Mouse (Mus musculus) urinary bladder, postnatal 4 days (tissue): Measurements from ENCODE around the gene A930002H24Rik.
"Not testable (repeated sequence)": the region's sequence is repeated elsewhere in the genome, so short reads cannot be mapped to it uniquely, and the experiment has no call there.

ENCODE experiments used
- DNase-seq, 2 experiments: peaks; one replicate each; pipeline ENCODE4 v3.0.0; 2021 to 2022; ENCODE audit warnings: low spot score in 2 of 2

Gene A930002H24Rik

GRCm38 (mm10) chr17:63863647-63864149 is at the start of gene A930002H24Rik:
Gene A930002H24Rik, minus strand, starts transcription at chr17:63863791.
- peak; percentile 99 for DNase-seq

GRCm38 (mm10) chr17:63909297-63909696 is 45.7 kb upstream of the A930002H24Rik start:
- DNase-seq: no peak

- DNase-seq: no peak
Measured at GRCm38 (mm10) chr17:63897050-63897449, 33.5 kb upstream of the A930002H24Rik start.

GRCm38 (mm10) chr17:63895829-63896228 is 32.2 kb upstream of the A930002H24Rik start:
- no peak for DNase-seq

- DNase-seq: no peak
Measured at GRCm38 (mm10) chr17:63890611-63891010, 27.0 kb upstream of the A930002H24Rik start.

- no peak for DNase-seq
Measured at GRCm38 (mm10) chr17:63886988-63887387, 23.4 kb upstream of the A930002H24Rik start.

DNA sequence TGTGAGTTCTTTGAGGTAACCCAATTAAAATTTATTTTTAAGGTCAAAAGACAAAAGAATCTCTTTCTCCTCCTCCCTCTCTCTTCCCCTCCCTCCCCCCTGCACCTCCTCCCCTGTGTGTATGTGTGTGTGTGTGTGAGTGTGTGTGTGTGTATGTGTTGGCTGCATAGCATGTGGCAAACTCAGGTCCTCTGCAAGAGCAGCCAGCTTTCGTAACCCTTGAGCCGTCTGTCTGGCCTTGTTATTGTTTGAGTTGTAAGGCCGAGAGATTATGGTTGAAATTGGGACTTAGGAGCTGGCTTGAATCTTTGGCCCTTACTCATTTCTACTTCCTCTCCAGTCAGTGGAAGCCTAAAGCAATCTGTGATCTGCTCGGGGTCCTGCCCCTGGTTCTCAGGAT is 16.4 kb upstream of the A930002H24Rik start:
- DNase-seq: no peak

DNA sequence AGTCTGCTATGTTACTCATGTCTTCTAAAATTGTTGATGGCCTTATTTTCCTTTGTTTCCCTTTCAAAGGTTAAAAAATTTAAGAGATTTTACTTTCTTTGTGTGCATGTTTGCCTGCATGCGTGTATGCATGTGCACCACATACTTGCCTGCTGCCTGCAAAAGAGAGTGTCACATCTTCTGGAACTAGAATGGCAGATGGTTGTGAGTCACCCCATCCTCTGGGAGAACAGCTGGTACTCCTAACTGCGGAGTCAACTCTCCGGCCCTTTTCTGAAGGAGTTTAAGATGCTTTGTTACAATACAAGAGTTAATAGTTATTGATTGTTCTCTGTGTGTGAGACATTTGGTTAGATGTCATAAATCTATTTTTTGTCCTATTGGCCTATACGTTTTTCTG is 15.3 kb upstream of the A930002H24Rik start:
- DNase-seq: no peak

GRCm38 (mm10) chr17:63871773-63872172 is 8.2 kb upstream of the A930002H24Rik start:
- no peak for DNase-seq

- DNase-seq: peak; percentile 52 to 65
Measured at GRCm38 (mm10) chr17:63864171-63864571, 580 bp upstream of the A930002H24Rik start.

DNA sequence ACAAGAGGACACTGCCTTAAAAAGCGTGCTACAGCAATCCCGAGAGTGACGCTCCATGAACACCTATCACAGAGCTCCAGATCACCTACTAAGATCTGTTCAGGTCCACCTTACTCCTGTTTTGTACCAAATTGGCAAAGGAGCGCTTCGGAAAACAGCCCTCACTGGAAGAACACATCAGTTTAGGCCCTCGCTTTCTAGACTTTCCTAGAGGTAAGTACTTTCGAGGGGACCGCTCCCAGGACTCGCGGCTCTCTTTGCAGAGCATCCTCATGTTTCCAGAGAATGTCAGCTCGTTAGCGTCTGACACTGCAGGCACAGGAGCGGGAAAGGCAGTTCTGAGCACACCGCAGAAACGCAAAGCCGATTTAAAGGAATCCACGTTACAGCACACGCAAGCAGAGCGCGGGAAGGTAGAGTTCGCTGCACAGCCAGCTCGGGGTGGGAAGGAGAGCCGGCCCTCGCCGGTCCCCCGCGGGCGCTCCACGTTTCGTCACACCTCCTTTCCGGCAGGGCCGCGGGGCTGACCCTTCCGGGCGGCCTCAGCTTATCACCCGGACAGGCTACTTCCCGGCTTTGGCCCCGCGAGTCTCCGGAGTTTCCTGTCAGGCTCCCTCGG is 470 bp downstream of the A930002H24Rik start, which contains the start of gene Fer:
TSS of gene Fer (plus strand) at position 51 of the 619 bp plus-strand sequence.
- no peak for DNase-seq

DNA sequence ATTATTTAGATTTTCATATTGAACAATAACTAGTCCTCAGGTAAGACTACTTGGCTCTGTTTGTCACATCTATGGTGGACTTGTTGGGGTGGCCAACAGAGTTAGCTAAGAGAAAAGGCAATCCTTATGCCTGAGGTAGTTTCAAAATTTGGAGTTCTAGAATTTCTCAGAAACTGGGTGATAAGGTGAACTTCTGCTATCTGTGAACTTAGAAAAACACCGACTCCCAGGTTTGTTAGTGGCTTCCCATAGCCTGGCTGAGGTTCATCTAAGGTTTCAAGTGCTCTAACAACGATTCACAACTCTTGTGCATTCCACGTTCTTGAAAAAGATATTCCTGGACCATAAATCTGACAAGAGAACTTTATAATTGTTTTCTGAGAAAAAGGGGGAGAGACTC is 1.2 kb downstream of the A930002H24Rik start:
- DNase-seq: no peak

GRCm38 (mm10) chr17:63860988-63861387 is 2.6 kb downstream of the A930002H24Rik start:
- DNase-seq: no peak

- DNase-seq: no peak
Measured at GRCm38 (mm10) chr17:63857023-63857544, 6.5 kb downstream of the A930002H24Rik start.

GRCm38 (mm10) chr17:63850016-63850415 is 13.6 kb downstream of the A930002H24Rik start:
- DNase-seq: no peak

DNA sequence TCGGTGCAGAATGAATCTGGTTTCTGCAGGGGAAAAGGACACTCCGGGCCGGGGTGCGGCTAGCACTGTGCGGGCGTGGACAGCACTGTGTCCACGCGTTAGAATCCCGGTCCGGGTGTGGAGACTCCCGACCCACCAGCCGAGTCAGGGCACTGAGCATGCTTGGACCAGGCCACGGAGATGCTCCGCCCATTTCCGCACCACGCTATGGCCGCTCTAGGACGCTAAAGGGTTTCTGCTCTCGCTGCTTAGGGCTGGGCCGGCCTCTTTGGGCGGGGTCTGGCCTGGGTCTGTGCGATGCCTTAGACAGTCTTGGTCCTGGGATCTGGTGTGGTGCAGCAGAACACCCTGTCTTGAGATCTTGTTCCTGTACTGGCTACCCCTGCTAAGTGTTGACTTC is 14.0 kb downstream of the A930002H24Rik start:
- DNase-seq: peak; percentile 85 to 86

DNA sequence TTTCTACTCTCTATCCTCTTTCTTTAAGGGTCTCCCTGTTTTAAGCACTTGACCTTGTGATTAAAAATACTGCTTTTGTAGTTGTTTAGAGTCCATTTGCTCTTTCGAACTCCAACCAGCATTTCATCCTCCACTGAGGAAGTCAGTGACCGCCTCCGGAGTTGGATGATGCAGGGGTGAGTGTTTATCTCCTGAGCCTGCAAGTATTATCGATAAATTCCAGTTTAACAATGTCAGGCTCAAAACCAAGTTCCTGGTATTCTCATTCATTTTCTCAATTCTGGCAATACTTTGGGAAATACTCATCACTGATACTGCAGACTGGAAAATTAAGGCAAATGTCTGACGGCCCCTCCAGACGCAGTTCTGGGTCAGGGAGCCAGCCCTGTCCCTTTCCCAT is 14.4 kb downstream of the A930002H24Rik start:
- DNase-seq: no peak

GRCm38 (mm10) chr17:63845766-63846165 is 17.8 kb downstream of the A930002H24Rik start:
- not testable (repeated sequence) for DNase-seq

DNA sequence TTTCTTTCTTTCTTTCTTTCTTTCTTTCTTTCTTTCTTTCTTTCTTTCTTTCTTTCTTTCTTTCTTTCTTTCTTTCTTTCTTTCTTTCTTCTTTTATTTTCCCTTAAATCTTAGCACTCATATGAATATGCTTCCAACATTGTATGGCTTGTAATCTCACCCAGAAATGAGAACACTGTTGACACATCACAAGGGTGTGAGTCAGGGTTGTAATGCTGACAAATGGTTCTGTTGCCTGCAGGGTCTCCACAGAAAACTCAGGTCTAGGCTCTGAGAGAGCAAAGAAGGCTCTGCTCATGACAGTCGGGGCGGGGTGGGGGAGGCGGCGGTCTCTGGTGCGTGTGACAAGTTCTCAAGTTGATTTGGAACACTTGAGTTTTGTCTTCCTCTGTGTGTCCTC is 18.7 kb downstream of the A930002H24Rik start:
- DNase-seq: no peak

DNA sequence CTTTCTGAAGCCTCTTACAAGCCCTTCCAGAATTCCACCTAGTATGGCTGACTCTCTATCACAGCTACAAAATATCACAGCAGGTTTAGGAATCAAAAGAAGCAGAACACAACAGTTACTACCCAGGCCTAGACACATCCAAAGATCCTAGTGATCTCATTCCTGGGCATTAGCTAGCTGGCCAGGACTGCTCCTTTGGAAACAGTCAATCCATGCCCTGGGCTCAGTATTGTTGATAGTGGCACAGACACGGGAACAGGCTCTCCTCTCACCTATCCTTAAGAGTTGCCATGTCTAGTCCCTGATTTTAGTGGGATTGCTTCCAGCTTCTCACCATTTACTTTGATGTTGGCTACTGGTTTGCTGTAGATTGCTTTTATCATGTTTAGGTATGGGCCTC is 21.4 kb downstream of the A930002H24Rik start:
- DNase-seq: no peak

- no peak for DNase-seq
Measured at GRCm38 (mm10) chr17:63839636-63840269, 23.8 kb downstream of the A930002H24Rik start.

DNA sequence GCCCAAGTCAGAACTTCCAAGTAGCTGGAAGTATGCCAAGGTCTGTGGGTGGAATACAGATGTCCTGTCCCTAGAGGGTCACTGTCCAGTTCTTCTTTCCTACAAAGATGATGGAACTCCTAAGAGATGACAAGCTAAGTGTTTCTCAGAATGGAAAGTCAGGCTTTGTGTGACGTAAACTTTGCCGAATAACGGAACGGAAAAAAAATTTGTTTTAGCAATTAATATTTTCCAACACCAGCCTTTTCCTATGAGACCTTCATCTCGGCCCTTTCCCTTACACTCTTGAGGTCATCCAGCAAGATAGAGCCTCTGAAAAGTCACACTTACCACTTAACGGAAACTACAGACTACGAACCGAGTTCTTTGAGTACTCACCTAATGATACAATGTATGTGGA is 25.4 kb downstream of the A930002H24Rik start:
- DNase-seq: no peak

DNA sequence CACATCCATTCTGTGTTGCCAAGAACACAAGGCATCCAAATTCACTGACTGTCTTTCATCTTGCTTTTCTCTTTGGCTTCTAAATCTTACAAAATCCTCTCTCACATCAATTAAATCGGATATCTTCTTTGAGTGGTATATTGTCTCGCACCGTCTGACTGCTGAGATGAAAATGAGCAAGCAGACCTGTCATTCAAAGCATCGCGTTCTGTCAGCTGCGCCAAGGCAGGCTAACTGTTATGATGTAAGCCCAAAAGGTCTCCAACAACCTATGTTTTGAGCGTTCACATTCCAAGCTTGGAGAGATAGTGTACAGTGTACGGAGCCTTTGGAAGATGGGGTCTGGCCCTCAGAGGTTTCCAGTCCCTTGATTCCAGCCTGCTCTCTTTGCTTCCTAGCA is 26.9 kb downstream of the A930002H24Rik start:
- DNase-seq: no peak
